ENCODE assay signal across 9 mouse cellular contexts in the genomic region with DNA sequence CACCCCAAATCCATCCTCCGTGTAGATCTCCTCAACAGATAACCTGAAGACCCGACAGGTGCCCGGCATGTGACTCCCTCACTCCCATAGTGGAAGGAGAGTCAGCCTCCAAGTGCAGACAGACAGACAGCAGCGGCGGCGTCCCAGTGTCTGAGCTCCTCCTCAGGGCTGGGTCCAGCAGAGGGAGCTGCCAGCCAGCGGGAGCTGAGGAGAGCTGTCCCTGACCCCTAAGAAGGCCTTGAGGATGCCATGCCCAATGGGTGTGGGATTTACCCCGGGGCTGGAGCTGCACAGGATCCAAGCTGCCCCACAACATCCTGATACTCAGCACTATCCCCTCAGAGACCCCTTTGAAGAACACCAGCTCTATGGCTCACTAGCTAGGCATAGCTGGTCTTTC.
A peak's percentile ranks its signal among the peaks of the same experiment; 100 is the strongest.
DNase-seq lines count a peak whose midpoint lies in the region; ATAC-seq and TF ChIP-seq lines count a peak whose summit lies in the region.
"Had no signal": no experiment of that assay in that cellular context is flagged by ENCODE, and none has a peak within 500 bp of the region (broad histone marks: within the 10 kb centered on the region; RNA-seq: fewer than 3 reads in every experiment).

No protein-coding gene starts in this region.

- TF ChIP-seq CTCF in liver, adult 2 months (IDR thresholded peaks at IDR 0.05; ENCODE audit: low read depth, low read length): peak; percentile 76

- no peak for ATAC-seq in liver, embryonic 11.5 days (replicated peaks; ENCODE audit: low FRiP score)
- ATAC-seq in granulocyte monocyte progenitor cell, adult 5-6 weeks (replicated peaks; ENCODE audit: poor library complexity, severe bottlenecking): peak; percentile 26; the same call in 1 of the 2 replicates
- peak; percentile 66; the same call in 1 of the 2 replicates for ATAC-seq in kidney, embryonic 14.5 days (ENCODE audit: low FRiP score, low TSS enrichment)

- no peak overlapping the region for H3K4me2 ChIP-seq in liver, embryonic 11.5 days
- H3K4me2 ChIP-seq in kidney, embryonic 14.5 days (replicated peaks; ENCODE audit: low read depth, low read length): no peak overlapping the region
- H3K4me2 ChIP-seq: heart, embryonic 13.5 days had no signal

- no peak for TF ChIP-seq POLR2A in liver, adult 2 months (IDR thresholded peaks at IDR 0.05; ENCODE audit: extremely low read depth, insufficient read depth, low read length)

- peaks cover 4% of the 10 kb centered on the region for H3K9me3 ChIP-seq in liver, embryonic 11.5 days (ENCODE audit: control insufficient read depth, low read length)
- peaks cover 3% of the 10 kb centered on the region; the same call in 1 of the 2 replicates for H3K9me3 ChIP-seq in kidney, embryonic 14.5 days (ENCODE audit: control insufficient read depth, low read length)
- H3K9me3 ChIP-seq: heart, embryonic 13.5 days had no signal

- H3K4me1 ChIP-seq in liver, adult 2 months (ENCODE audit: control insufficient read depth, insufficient read depth, low read length): no peaks in the 10 kb centered on the region; the same call in 1 of the 2 replicates
- no peaks in the 10 kb centered on the region for H3K4me1 ChIP-seq in liver, embryonic 11.5 days (replicated peaks; ENCODE audit: control insufficient read depth, insufficient read depth, low read length)
- H3K4me1 ChIP-seq in kidney, embryonic 14.5 days (ENCODE audit: control insufficient read depth, insufficient read depth, low read length): no peaks in the 10 kb centered on the region

- peak; percentile 34 for DNase-seq in liver, adult 2 months (ENCODE audit: extremely low read depth, low read depth, low spot score)
- no peak for DNase-seq in liver, embryonic 11.5 days (ENCODE audit: low spot score)
- DNase-seq in adrenal gland, adult 8-10 months: peak; percentile 76
- peak; percentile 69 for DNase-seq in retina, embryonic 14.5 days (ENCODE audit: low spot score)
- DNase-seq in spleen, adult 18-20 months: no peak
- no peak for DNase-seq in thymus, postnatal 0 days (ENCODE audit: low spot score)

- WGBS in liver, adult 2 months: 38% methylated on average over 8 of the region's 8 CpGs
- 28% methylated on average over 8 of the region's 8 CpGs for WGBS in liver, embryonic 11.5 days
- 28% methylated on average over 8 of the region's 8 CpGs for WGBS in kidney, embryonic 14.5 days

- H3K36me3 ChIP-seq in liver, adult 2 months (ENCODE audit: control insufficient read depth, insufficient read depth, low read length): no peaks in the 10 kb centered on the region
- H3K36me3 ChIP-seq in liver, embryonic 11.5 days (ENCODE audit: control insufficient read depth, insufficient read depth, low read length): no peaks in the 10 kb centered on the region
- H3K36me3 ChIP-seq in kidney, embryonic 14.5 days (ENCODE audit: control insufficient read depth, insufficient read depth, low read length): no peaks in the 10 kb centered on the region
- H3K36me3 ChIP-seq: heart, embryonic 13.5 days had no signal

- no peak overlapping the region for H3K27ac ChIP-seq in liver, adult 2 months (replicated peaks; ENCODE audit: insufficient read depth, low read depth, low read length)
- no peak overlapping the region for H3K27ac ChIP-seq in liver, embryonic 11.5 days (ENCODE audit: low read depth, low read length)
- H3K27ac ChIP-seq in kidney, embryonic 14.5 days (ENCODE audit: low read depth, low read length): no peak overlapping the region
- H3K27ac ChIP-seq: heart, embryonic 13.5 days had no signal

- H3K4me3 ChIP-seq in liver, adult 2 months (ENCODE audit: insufficient read depth, low read depth, low read length): no peak overlapping the region
- no peak overlapping the region for H3K4me3 ChIP-seq in liver, embryonic 11.5 days (ENCODE audit: low read depth, low read length)
- H3K4me3 ChIP-seq in kidney, embryonic 14.5 days (ENCODE audit: low read length): no peak overlapping the region
- H3K4me3 ChIP-seq: heart, embryonic 13.5 days had no signal

- H3K9ac ChIP-seq in liver, adult 2 months (ENCODE audit: low read depth, low read length): no peak overlapping the region
- H3K9ac ChIP-seq in liver, embryonic 11.5 days (ENCODE audit: low read depth, low read length): no peak overlapping the region
- no peak overlapping the region for H3K9ac ChIP-seq in kidney, embryonic 14.5 days (ENCODE audit: low read depth, low read length)

- H3K79me2 ChIP-seq in liver, adult 2 months (ENCODE audit: control insufficient read depth, insufficient read depth, low read length): no peaks in the 10 kb centered on the region

- no peaks in the 10 kb centered on the region for H3K27me3 ChIP-seq in liver, adult 2 months (ENCODE audit: control insufficient read depth, insufficient read depth, low read length)
- peaks cover 4% of the 10 kb centered on the region; the same call in 1 of the 2 replicates for H3K27me3 ChIP-seq in liver, embryonic 11.5 days (replicated peaks; ENCODE audit: control insufficient read depth, insufficient read depth, low read length)
- no peaks in the 10 kb centered on the region for H3K27me3 ChIP-seq in kidney, embryonic 14.5 days (ENCODE audit: control insufficient read depth, insufficient read depth, low read length)

Comparison
In these comparisons a context has a peak if more than half of its experiments do, and no peak if none do; other contexts are left out.
1. DNase-seq: peak in liver, adult 2 months (single experiment), adrenal gland, adult 8-10 months (single experiment) and retina, embryonic 14.5 days (single experiment); none in liver, embryonic 11.5 days (single experiment), spleen, adult 18-20 months (0 of 2) and thymus, postnatal 0 days (single experiment).